Mouse (Mus musculus): ENCODE measurements around the gene Olfr453. TPM values are rescaled to one million over a fixed set of nuclear protein-coding genes. Genes with fewer than 3 reads are reported as not detected.

Olfr453 gene
- polyA plus RNA-seq, 1 experiment: not detected

GRCm38 (mm10) chr6:42747846-42748245, 8.7 kb downstream of the Olfr453 start:
- TF ChIP-seq E2F4 (IDR thresholded peaks at IDR 0.05; ENCODE audit: insufficient read depth): no peak
- TF ChIP-seq POLR2A (IDR thresholded peaks at IDR 0.05; ENCODE audit: insufficient read length, low read depth): no peak
- no peak for TF ChIP-seq USF1 (IDR thresholded peaks at IDR 0.05; ENCODE audit: low read depth)
- TF ChIP-seq MAX (IDR thresholded peaks at IDR 0.05; ENCODE audit: low read depth): no peak
- TF ChIP-seq REST (IDR thresholded peaks at IDR 0.05; ENCODE audit: insufficient read depth, insufficient read length): no peak
- TF ChIP-seq CEBPB (IDR thresholded peaks at IDR 0.05; ENCODE audit: insufficient read depth, poor library complexity, severe bottlenecking): no peak
- no peak for TF ChIP-seq POLR2AphosphoS2 (IDR thresholded peaks at IDR 0.05; ENCODE audit: insufficient read length, low read depth)
- TF ChIP-seq TCF3 (IDR thresholded peaks at IDR 0.05; ENCODE audit: insufficient read length, low read depth): no peak
- no peak for TF ChIP-seq TCF12 (IDR thresholded peaks at IDR 0.05; ENCODE audit: insufficient read depth, poor library complexity, severe bottlenecking)
- no peak for TF ChIP-seq SRF (IDR thresholded peaks at IDR 0.05; ENCODE audit: control insufficient read depth, insufficient read length, low read depth)
- Histone ChIP-seq H3K36me3 (ENCODE audit: control insufficient read depth, insufficient read depth) (no peaks in the 10 kb centered on the region), H3ac (ENCODE audit: control insufficient read depth, insufficient read length) (no peak overlapping the region), H3K4me2 (ENCODE audit: low read depth) (no peak overlapping the region), H3K27me3 (ENCODE audit: control insufficient read depth, insufficient read depth, insufficient read length) (no peaks in the 10 kb centered on the region), H3K79me2 (ENCODE audit: control insufficient read depth, insufficient read depth) (no peaks in the 10 kb centered on the region), H3K4me3 (no peak overlapping the region)

GRCm38 (mm10) chr6:42756104-42756503, 16.9 kb downstream of the Olfr453 start, which contains the start of gene Olfr38:
Gene Olfr38 (plus strand): TSS chr6:42756404.
- Histone ChIP-seq H3K36me3 (ENCODE audit: control insufficient read depth, insufficient read depth) (no peaks in the 10 kb centered on the region), H3K4me3 (no peak within 1 kb of the TSS)
- TF ChIP-seq SRF (IDR thresholded peaks at IDR 0.05; ENCODE audit: control insufficient read depth, insufficient read length, low read depth) (no peak), MYOG (IDR thresholded peaks at IDR 0.05; ENCODE audit: control insufficient read depth in 1 of 3, insufficient read depth in 1 of 3, insufficient read length in 2 of 3, low read depth in 2 of 3) (no peak), REST (IDR thresholded peaks at IDR 0.05; ENCODE audit: insufficient read depth, insufficient read length) (no peak), TCF12 (IDR thresholded peaks at IDR 0.05; ENCODE audit: insufficient read depth, poor library complexity, severe bottlenecking) (no peak)

DNA sequence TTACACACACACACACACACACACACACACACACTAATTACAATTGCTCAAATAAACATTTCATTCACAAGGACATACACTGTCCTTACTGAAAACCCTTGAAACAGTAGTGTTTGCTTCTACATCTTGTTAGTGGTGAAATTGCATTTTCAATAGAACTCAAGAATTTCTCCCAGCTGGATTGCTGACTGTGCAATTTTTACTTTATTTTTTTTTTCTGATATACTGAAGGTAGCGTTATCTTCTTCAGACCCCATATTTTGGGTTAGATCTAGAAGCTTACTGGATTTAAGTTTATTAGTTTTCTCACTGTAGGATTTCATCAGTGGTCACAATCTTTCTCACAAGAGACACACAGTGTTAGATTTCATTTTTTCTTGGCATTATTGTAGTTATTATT, 37.9 kb downstream of the Olfr453 start:
- TF ChIP-seq POLR2AphosphoS2 (IDR thresholded peaks at IDR 0.05; ENCODE audit: insufficient read length, low read depth) (no peak), MYOD1 (IDR thresholded peaks at IDR 0.05; ENCODE audit: control insufficient read depth in 1 of 3, insufficient read length in 2 of 3, low read depth in 2 of 3) (no peak), TCF12 (IDR thresholded peaks at IDR 0.05; ENCODE audit: insufficient read depth, poor library complexity, severe bottlenecking) (no peak), POLR2A (IDR thresholded peaks at IDR 0.05; ENCODE audit: insufficient read length, low read depth) (no peak), REST (IDR thresholded peaks at IDR 0.05; ENCODE audit: insufficient read depth, insufficient read length) (no peak), TCF3 (IDR thresholded peaks at IDR 0.05; ENCODE audit: insufficient read length, low read depth) (no peak), MYOG (IDR thresholded peaks at IDR 0.05; ENCODE audit: control insufficient read depth in 1 of 3, insufficient read depth in 1 of 3, insufficient read length in 2 of 3, low read depth in 2 of 3) (no peak), MAX (IDR thresholded peaks at IDR 0.05; ENCODE audit: low read depth) (no peak), E2F4 (IDR thresholded peaks at IDR 0.05; ENCODE audit: insufficient read depth) (no peak), SRF (IDR thresholded peaks at IDR 0.05; ENCODE audit: control insufficient read depth, insufficient read length, low read depth) (no peak), USF1 (IDR thresholded peaks at IDR 0.05; ENCODE audit: low read depth) (no peak)
- Histone ChIP-seq H3K4me2 (ENCODE audit: low read depth) (no peak overlapping the region), H3K27me3 (ENCODE audit: control insufficient read depth, insufficient read depth, insufficient read length) (no peaks in the 10 kb centered on the region), H3K36me3 (ENCODE audit: control insufficient read depth, insufficient read depth) (no peaks in the 10 kb centered on the region), H3K4me3 (no peak overlapping the region), H3ac (ENCODE audit: control insufficient read depth, insufficient read length) (no peak overlapping the region), H3K79me2 (ENCODE audit: control insufficient read depth, insufficient read depth) (no peaks in the 10 kb centered on the region)

More at GRCm38 (mm10) chr6:42756104-42756503, 16.9 kb downstream of the Olfr453 start, which contains the start of gene Olfr38:
- Histone ChIP-seq H3ac (ENCODE audit: control insufficient read depth, insufficient read length) (no peak within 1 kb of the TSS), H3K27me3 (ENCODE audit: control insufficient read depth, insufficient read depth, insufficient read length) (no peaks in the 10 kb centered on the region), H3K4me2 (ENCODE audit: low read depth) (no peak within 1 kb of the TSS), H3K79me2 (ENCODE audit: control insufficient read depth, insufficient read depth) (no peaks in the 10 kb centered on the region)

DNA sequence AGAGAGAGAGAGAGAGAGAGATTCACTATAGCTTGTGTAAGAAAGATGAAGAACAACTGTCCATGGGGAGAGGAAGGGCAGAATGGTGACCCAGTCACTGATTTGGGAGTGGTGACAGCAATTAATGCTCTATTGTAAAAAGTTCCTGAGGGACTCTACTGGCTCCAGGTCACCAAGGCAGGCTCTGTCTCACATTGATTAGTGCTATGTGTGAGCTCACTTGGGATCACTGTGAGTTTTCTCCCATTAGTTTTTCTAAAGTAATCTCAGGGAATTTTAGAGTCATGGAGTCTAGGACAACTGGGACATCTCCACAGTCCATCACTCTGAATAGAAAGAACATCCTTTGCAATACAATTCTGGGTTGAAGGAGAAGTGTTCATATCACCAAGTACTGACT, 45.6 kb downstream of the Olfr453 start, which contains the start of gene Olfr452:
Olfr452 (plus strand) TSS at position 301 of the 400 bp plus-strand sequence.
- TF ChIP-seq REST (IDR thresholded peaks at IDR 0.05; ENCODE audit: insufficient read depth, insufficient read length) (no peak), TCF3 (IDR thresholded peaks at IDR 0.05; ENCODE audit: insufficient read length, low read depth) (no peak), POLR2AphosphoS2 (IDR thresholded peaks at IDR 0.05; ENCODE audit: insufficient read length, low read depth) (no peak), MYOG (IDR thresholded peaks at IDR 0.05; ENCODE audit: control insufficient read depth in 1 of 3, insufficient read depth in 1 of 3, insufficient read length in 2 of 3, low read depth in 2 of 3) (no peak), SRF (IDR thresholded peaks at IDR 0.05; ENCODE audit: control insufficient read depth, insufficient read length, low read depth) (no peak), MAX (IDR thresholded peaks at IDR 0.05; ENCODE audit: low read depth) (no peak), TCF12 (IDR thresholded peaks at IDR 0.05; ENCODE audit: insufficient read depth, poor library complexity, severe bottlenecking) (no peak), E2F4 (IDR thresholded peaks at IDR 0.05; ENCODE audit: insufficient read depth) (no peak), USF1 (IDR thresholded peaks at IDR 0.05; ENCODE audit: low read depth) (no peak), CEBPB (IDR thresholded peaks at IDR 0.05; ENCODE audit: insufficient read depth, poor library complexity, severe bottlenecking) (no peak), POLR2A (IDR thresholded peaks at IDR 0.05; ENCODE audit: insufficient read length, low read depth) (no peak), MYOD1 (IDR thresholded peaks at IDR 0.05; ENCODE audit: control insufficient read depth in 1 of 3, insufficient read length in 2 of 3, low read depth in 2 of 3) (no peak)
- H3ac ChIP-seq (ENCODE audit: control insufficient read depth, insufficient read length): no peak within 1 kb of the TSS
- H3K79me2 ChIP-seq (ENCODE audit: control insufficient read depth, insufficient read depth): no peaks in the 10 kb centered on the region
- no peak within 1 kb of the TSS for H3K4me3 ChIP-seq
- H3K36me3 ChIP-seq (ENCODE audit: control insufficient read depth, insufficient read depth): no peaks in the 10 kb centered on the region
- H3K4me2 ChIP-seq (ENCODE audit: low read depth): no peak within 1 kb of the TSS
- no peaks in the 10 kb centered on the region for H3K27me3 ChIP-seq (ENCODE audit: control insufficient read depth, insufficient read depth, insufficient read length)
